Mouse (Mus musculus) testis, postnatal 10 days (tissue): ENCODE data around the gene Adam12.
A peak's percentile ranks its signal among the peaks of the same experiment; 100 is the strongest.

Experiments used
- DNase-seq: peaks from one replicate; pipeline ENCODE4 v3.0.0; 2021; ENCODE audit warnings: low spot score

Gene Adam12

GRCm38 (mm10) chr7:134224741-134225612 lies 7.0 kb downstream of the Adam12 start:
- peak; percentile 81 for DNase-seq

GRCm38 (mm10) chr7:134224421-134224740 lies 7.6 kb downstream of the Adam12 start:
- peak; percentile 53 for DNase-seq

GRCm38 (mm10) chr7:134223444-134224161 lies 8.3 kb downstream of the Adam12 start:
- DNase-seq = peak; percentile 94

GRCm38 (mm10) chr7:134207956-134208355 lies 24.0 kb downstream of the Adam12 start:
- DNase-seq = no peak

- no peak for DNase-seq
Measured at GRCm38 (mm10) chr7:134193089-134193488, 38.9 kb downstream of the Adam12 start.

- no peak for DNase-seq
Measured at GRCm38 (mm10) chr7:134190101-134190500, 41.8 kb downstream of the Adam12 start.

GRCm38 (mm10) chr7:134188565-134188964 lies 43.4 kb downstream of the Adam12 start:
- DNase-seq = no peak

- no peak for DNase-seq
Measured at GRCm38 (mm10) chr7:134187946-134188345, 44.0 kb downstream of the Adam12 start.

GRCm38 (mm10) chr7:134186497-134186896 lies 45.4 kb downstream of the Adam12 start:
- DNase-seq = no peak

GRCm38 (mm10) chr7:134185751-134186150 lies 46.2 kb downstream of the Adam12 start:
- no peak for DNase-seq

GRCm38 (mm10) chr7:134181717-134182116 lies 50.2 kb downstream of the Adam12 start:
- no peak for DNase-seq

GRCm38 (mm10) chr7:134181056-134181455 lies 50.9 kb downstream of the Adam12 start:
- no peak for DNase-seq

- no peak for DNase-seq
Measured at GRCm38 (mm10) chr7:134177051-134177450, 54.9 kb downstream of the Adam12 start.

GRCm38 (mm10) chr7:134175201-134175600 lies 56.7 kb downstream of the Adam12 start:
- no peak for DNase-seq

GRCm38 (mm10) chr7:134173442-134174090 lies 58.4 kb downstream of the Adam12 start:
- no peak for DNase-seq

GRCm38 (mm10) chr7:134170180-134170910 lies 61.6 kb downstream of the Adam12 start:
- DNase-seq = no peak

GRCm38 (mm10) chr7:134169780-134170179 lies 62.2 kb downstream of the Adam12 start:
- DNase-seq = no peak

- no peak for DNase-seq
Measured at GRCm38 (mm10) chr7:134167586-134167985, 64.4 kb downstream of the Adam12 start.

- no peak for DNase-seq
Measured at GRCm38 (mm10) chr7:134163751-134164150, 68.2 kb downstream of the Adam12 start.

- DNase-seq = no peak
Measured at GRCm38 (mm10) chr7:134162886-134163285, 69.1 kb downstream of the Adam12 start.

GRCm38 (mm10) chr7:134159608-134160007 lies 72.3 kb downstream of the Adam12 start:
- no peak for DNase-seq

- DNase-seq = no peak
Measured at GRCm38 (mm10) chr7:134151330-134151729, 80.6 kb downstream of the Adam12 start.
